Mouse (Mus musculus) limb, embryonic 12.5 days (tissue): Measurements from ENCODE around the gene Gpx4. TPM values are rescaled to one million over a fixed set of nuclear protein-coding genes. Genes with fewer than 3 reads are reported as not detected.

ENCODE experiments used
- ATAC-seq: fragments of 200-750 bp; cut with Nextera tagmentation; 2 replicates; pipeline ENCODE4 v1.8.0; 2017; ENCODE audit warnings: low read depth, moderate TSS enrichment; ENCODE audit not compliant: insufficient number of reproducible peaks, insufficient read depth, low FRiP score, low TSS enrichment
- H3K27ac ChIP-seq: fragments of 300-500 bp; sonication (generic); 2 replicates; pipeline ENCODE4 v1.5.1; 2016; ENCODE audit warnings: mild to moderate bottlenecking, moderate library complexity
- H3K27me3 ChIP-seq: fragments of 300-500 bp; sonication (generic); 2 replicates; pipeline ENCODE4 v1.6.1; 2016; ENCODE audit warnings: mild to moderate bottlenecking, moderate library complexity
- H3K36me3 ChIP-seq: fragments of 300-500 bp; sonication (generic); 2 replicates; pipeline ENCODE4 v1.6.1; 2016; ENCODE audit warnings: mild to moderate bottlenecking, moderate library complexity
- H3K4me1 ChIP-seq: fragments of 300-500 bp; sonication (generic); replicated peaks from 2 replicates; pipeline ENCODE4 v1.6.1; 2016
- H3K4me2 ChIP-seq: fragments of 300-500 bp; sonication (generic); 2 replicates; pipeline ENCODE4 v1.6.1; 2016; ENCODE audit warnings: mild to moderate bottlenecking, moderate library complexity
- H3K4me3 ChIP-seq: fragments of 300-500 bp; sonication (generic); replicated peaks from 2 replicates; pipeline ENCODE4 v1.5.1; 2016; ENCODE audit warnings: mild to moderate bottlenecking
- H3K9ac ChIP-seq: fragments of 300-500 bp; sonication (generic); replicated peaks from 2 replicates; pipeline ENCODE4 v1.6.1; 2016; ENCODE audit warnings: mild to moderate bottlenecking, moderate library complexity
- H3K9me3 ChIP-seq: fragments of 300-500 bp; sonication (generic); 2 replicates; pipeline ENCODE4 v1.6.1; 2016; ENCODE audit warnings: mild to moderate bottlenecking, moderate library complexity
- WGBS: fragments of 180-500 bp; shearing (Covaris S2); methylation state at CpG from one replicate; pipeline ENCODE4 v1.1.7; 2016; 5-methylcytosine and 5-hydroxymethylcytosine counted together
- polyA plus RNA-seq: library from polyadenylated mRNA; unstranded; fragments of >200 nt; fragmentation: Nextera tagmentation; extraction: Ambion mirVana; gene quantifications from 2 replicates; pipeline ENCODE4 v1.2.1, GENCODE M21; 2016

The Gpx4 gene
- polyA plus RNA-seq, 1 experiment from 2014 or later, result 494 TPM

- Histone ChIP-seq H3K4me1 (peaks cover 16% of the 10 kb centered on the region), H3K27me3 (no peaks in the 10 kb centered on the region), H3K36me3 (peaks cover 77% of the 10 kb centered on the region), H3K9me3 (no peaks in the 10 kb centered on the region), H3K4me3 (no peak overlapping the region), H3K9ac (no peak overlapping the region; the same call in 1 of the 2 replicates), H3K4me2 (no peak overlapping the region), H3K27ac (no peak overlapping the region)
- ATAC-seq, result no peak
- 79% methylated on average over 30 of the region's 30 CpGs for WGBS
Observed at GRCm38 (mm10) chr10:80057683-80058326, 10.8 kb downstream of the Gpx4 start.

GRCm38 (mm10) chr10:80063104-80063503, 16.1 kb downstream of the Gpx4 start:
- H3K4me3 ChIP-seq, result no peak overlapping the region
- 93% methylated on average over 5 of the region's 5 CpGs for WGBS
- H3K4me1 ChIP-seq, result no peaks in the 10 kb centered on the region
- H3K27me3 ChIP-seq, result no peaks in the 10 kb centered on the region
- no peak for ATAC-seq
- no peak overlapping the region for H3K27ac ChIP-seq
- H3K9ac ChIP-seq, result no peak overlapping the region
- H3K36me3 ChIP-seq, result peaks cover 83% of the 10 kb centered on the region
- H3K9me3 ChIP-seq, result no peaks in the 10 kb centered on the region
- no peak overlapping the region for H3K4me2 ChIP-seq

DNA sequence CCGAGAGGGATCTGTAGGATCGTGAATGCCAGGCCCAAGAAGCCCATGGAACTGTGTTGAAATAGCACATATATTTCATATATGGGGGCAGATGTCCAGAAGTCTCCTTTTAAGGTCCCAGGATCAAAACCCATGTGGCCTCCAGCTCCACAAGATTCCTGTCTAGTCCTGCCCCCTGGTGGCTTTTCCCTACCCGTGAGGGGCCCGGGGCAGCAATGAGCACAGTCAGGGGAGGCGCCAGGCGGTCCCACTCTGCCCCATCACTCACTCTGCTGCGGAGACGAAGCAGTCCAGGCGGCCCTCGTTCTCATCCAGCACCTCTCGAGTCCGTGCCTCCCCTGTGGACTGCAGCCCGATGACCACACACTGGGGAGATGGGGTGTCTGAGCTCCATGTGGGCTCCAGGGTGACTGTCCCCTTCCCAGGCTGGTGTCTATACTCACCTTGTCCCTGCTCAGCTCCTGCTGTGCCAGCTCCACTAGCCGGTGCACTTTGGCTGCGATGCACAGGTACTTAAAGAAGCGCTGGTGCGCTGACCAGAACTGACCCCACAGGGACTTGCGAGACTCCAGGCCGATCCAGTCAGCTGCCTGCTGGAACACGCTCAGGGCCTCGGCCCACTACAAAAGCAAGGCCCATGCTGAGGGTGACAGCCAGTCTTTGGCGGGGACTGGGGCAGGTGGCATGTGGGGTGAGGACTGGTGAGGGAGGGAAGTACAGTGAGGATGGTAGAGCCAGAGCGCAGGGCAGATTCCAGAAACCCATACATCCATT, 17.1 kb downstream of the Gpx4 start:
- Histone ChIP-seq H3K27me3 (no peaks in the 10 kb centered on the region), H3K9me3 (no peaks in the 10 kb centered on the region), H3K36me3 (peaks cover 73% of the 10 kb centered on the region), H3K9ac (no peak overlapping the region), H3K4me3 (no peak overlapping the region), H3K27ac (no peak overlapping the region), H3K4me2 (no peak overlapping the region), H3K4me1 (no peaks in the 10 kb centered on the region)
- ATAC-seq, result no peak
- 70% methylated on average over 23 of the region's 23 CpGs for WGBS

DNA sequence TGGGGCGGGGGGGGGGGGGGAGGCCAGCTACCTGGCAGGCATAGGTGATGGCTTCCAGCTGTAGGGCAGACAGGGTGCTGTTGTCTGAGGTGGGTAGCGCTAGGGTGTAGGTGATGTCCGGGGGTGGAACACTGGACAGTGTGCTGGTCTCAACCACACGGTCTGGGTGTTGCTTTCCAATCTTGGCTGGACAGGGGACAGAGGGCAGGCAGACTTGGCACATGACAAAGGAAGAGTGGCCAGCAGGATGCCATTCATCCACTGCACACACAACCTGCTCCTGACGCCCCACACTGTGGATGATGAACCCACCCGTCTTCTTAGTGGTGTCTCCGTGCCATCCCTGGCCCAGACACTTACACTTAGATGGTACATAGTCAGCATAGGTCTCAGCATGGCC, 22.3 kb downstream of the Gpx4 start:
- Histone ChIP-seq H3K27me3 (no peaks in the 10 kb centered on the region), H3K27ac (no peak overlapping the region), H3K4me3 (no peak overlapping the region), H3K36me3 (peaks cover 22% of the 10 kb centered on the region), H3K4me1 (peaks cover 12% of the 10 kb centered on the region), H3K4me2 (no peak overlapping the region), H3K9ac (no peak overlapping the region), H3K9me3 (no peaks in the 10 kb centered on the region)
- no peak for ATAC-seq
- 90% methylated on average over 6 of the region's 7 CpGs for WGBS

DNA sequence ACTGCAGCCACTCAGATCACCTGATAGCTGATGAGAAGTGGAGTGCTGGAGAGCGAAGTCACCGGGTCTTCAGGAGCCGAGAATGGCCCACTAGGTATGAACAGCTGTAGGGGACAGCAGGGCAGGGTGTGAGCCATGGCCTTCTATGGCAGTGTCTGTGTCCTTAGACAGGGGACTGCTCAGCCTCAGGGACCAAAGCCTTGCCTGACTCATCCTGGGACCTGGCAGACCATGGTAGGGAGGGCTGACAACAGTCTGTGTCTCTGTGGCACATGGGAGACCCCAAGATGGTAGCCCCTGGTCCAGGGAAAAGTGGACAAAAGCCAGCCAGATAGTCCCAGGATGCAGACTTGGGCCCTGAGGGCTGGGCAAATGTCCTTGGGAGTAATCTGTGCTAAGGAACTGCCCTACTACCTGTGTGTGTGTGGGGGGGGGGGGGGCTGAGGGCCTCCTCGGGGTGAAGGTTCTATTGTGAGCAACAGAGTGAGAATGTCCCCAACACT, 23.0 kb downstream of the Gpx4 start:
- Histone ChIP-seq H3K9ac (no peak overlapping the region), H3K4me3 (no peak overlapping the region), H3K27ac (no peak overlapping the region), H3K4me1 (peaks cover 15% of the 10 kb centered on the region), H3K36me3 (peaks cover 15% of the 10 kb centered on the region; the same call in 1 of the 2 replicates), H3K9me3 (no peaks in the 10 kb centered on the region), H3K27me3 (no peaks in the 10 kb centered on the region), H3K4me2 (no peak overlapping the region)
- WGBS, result 90% methylated on average over 4 of the region's 4 CpGs
- no peak for ATAC-seq

- 53% methylated on average over 9 of the region's 9 CpGs for WGBS
- H3K4me1 ChIP-seq, result peaks cover 22% of the 10 kb centered on the region
- no peak overlapping the region for H3K4me3 ChIP-seq
- no peak overlapping the region for H3K4me2 ChIP-seq
- H3K9me3 ChIP-seq, result no peaks in the 10 kb centered on the region
- 0 out of 2 replicates have a peak, but pooled peaks have one; percentile 53 for ATAC-seq
- H3K9ac ChIP-seq, result no peak overlapping the region; the same call in 1 of the 2 replicates
- no peaks in the 10 kb centered on the region for H3K27me3 ChIP-seq
- H3K27ac ChIP-seq, result peak overlapping the region; percentile 70
- H3K36me3 ChIP-seq, result peaks cover 9% of the 10 kb centered on the region; the same call in 1 of the 2 replicates
Observed at GRCm38 (mm10) chr10:80070837-80071515, 24.0 kb downstream of the Gpx4 start.

GRCm38 (mm10) chr10:80071516-80071900, 24.5 kb downstream of the Gpx4 start:
- peak overlapping the region; percentile 70 for H3K27ac ChIP-seq
- H3K4me1 ChIP-seq, result peaks cover 22% of the 10 kb centered on the region
- H3K9ac ChIP-seq, result no peak overlapping the region; the same call in 1 of the 2 replicates
- H3K4me3 ChIP-seq, result no peak overlapping the region
- no peaks in the 10 kb centered on the region for H3K27me3 ChIP-seq
- no peak for ATAC-seq
- 81% methylated on average over 3 of the region's 3 CpGs for WGBS
- H3K9me3 ChIP-seq, result no peaks in the 10 kb centered on the region
- no peak overlapping the region for H3K4me2 ChIP-seq
- peaks cover 4% of the 10 kb centered on the region; the same call in 1 of the 2 replicates for H3K36me3 ChIP-seq

DNA sequence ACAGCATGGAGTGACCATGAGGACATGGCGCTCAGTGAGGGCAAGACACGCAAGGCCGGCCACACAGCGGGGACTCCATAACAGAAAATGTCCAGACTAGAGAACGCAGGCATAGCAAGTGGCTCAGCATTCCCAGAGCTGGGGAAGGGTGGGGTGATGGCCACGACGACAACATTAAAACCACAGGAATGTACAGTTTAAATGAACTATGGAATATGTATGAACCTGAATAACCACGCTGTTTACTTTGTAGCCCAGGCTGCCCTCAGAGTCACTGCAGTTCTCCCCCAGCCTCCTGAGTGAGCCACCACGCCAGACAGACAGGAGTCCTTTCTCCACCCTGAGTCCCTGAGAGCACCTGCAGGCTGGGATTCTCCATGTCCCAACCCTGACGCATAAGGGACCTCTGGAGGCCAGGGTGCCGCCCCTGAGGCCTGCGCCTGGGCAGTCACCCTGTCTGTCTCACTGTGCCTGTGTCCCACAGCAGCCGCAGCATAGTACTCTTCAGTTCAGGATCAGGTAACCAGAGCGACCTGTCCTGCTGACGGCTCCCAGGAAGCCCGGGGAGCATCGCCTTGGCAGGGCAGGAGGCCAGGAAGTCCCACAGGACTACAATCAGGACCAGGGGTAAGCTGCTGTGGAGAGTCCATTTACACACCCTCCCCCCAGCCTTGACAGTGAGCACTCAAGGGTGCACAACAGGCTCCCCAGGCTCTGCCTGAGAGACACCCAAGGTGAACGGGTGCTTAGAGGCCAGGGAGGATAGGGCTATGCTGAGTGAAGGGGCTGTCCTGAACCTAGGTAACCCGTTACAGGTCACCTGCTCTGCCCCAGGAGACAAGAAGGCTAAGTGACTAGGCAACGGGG, 25.9 kb downstream of the Gpx4 start:
- no peaks in the 10 kb centered on the region for H3K27me3 ChIP-seq
- H3K27ac ChIP-seq, result no peak overlapping the region
- no peak overlapping the region for H3K4me2 ChIP-seq
- no peak overlapping the region for H3K9ac ChIP-seq
- H3K9me3 ChIP-seq, result no peaks in the 10 kb centered on the region
- peaks cover 22% of the 10 kb centered on the region for H3K4me1 ChIP-seq
- ATAC-seq, result no peak
- H3K4me3 ChIP-seq, result no peak overlapping the region
- H3K36me3 ChIP-seq, result no peaks in the 10 kb centered on the region; the same call in 1 of the 2 replicates
- WGBS, result 83% methylated on average over 20 of the region's 20 CpGs

DNA sequence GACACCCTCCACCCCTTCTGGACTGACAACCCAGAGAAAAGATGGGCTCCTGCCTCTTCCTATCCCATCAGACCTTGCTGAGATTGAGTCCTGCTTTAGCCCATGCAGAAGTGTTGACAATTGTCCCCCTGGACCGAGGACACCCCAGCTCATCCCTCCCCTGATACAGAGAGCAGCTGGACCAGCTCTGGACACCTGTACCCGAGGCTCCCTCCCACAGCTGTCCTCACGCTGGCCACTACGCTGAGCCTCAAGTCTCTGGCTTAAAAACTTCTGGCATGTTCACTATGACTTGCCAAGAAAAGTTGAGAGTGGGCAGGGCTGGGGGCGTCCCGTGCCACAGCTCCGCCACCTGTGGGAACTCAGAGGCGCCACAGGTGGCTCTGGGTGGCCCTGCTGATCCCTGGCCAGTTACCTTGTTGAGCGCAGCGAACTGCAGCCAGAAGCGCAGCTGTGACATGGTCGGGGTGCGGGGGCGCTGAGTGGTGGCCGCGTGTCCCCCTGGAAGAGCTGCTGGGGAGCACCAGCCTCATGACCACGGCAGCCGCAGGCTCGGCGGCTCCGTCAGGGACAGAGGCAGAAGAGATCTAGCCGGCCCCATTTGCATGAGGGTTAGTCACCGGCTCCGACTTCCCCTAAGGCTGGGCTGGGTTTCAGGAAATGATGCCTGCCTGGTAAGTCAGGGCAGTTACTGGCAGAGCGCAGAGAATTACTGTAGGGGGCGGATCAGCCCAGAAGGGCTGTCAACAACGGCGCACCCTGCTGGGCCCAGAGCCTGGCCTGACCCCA, 28.0 kb downstream of the Gpx4 start:
- peaks cover 19% of the 10 kb centered on the region for H3K36me3 ChIP-seq
- no peaks in the 10 kb centered on the region for H3K27me3 ChIP-seq
- H3K4me2 ChIP-seq, result peak overlapping the region; percentile 32
- 14% methylated on average over 28 of the region's 28 CpGs for WGBS
- ATAC-seq, result no peak
- peak overlapping the region; percentile 31; the same call in 1 of the 2 replicates for H3K27ac ChIP-seq
- H3K4me3 ChIP-seq, result peak overlapping the region; percentile 1; the same call in 1 of the 2 replicates
- H3K9me3 ChIP-seq, result no peaks in the 10 kb centered on the region
- H3K4me1 ChIP-seq, result peaks cover 22% of the 10 kb centered on the region
- H3K9ac ChIP-seq, result 0 out of 2 replicates have a peak overlapping the region, but pooled peaks have one; percentile 23

DNA sequence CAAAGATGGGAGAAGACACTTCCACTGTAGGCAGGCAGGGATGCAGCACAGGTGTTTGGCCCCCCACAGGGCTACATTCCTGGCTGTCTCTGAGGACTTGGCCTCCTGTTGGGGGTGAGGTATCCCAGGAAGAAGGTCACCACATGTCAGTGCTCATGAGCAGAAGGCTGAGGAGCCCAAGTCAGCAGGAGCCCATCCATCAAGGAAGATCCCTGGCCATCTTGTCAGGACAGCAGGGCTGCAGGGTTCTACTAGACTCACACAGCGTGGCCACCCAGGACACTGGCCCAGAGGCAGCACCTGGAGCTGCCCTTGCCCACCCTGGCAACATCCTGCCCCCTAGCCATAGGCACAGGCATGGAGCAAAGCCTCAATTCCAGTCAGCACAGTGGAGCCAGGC, 29.0 kb downstream of the Gpx4 start:
- WGBS, result 30% methylated on average over 1 of the region's 1 CpGs
- H3K4me3 ChIP-seq, result no peak overlapping the region
- H3K9ac ChIP-seq, result no peak overlapping the region
- H3K9me3 ChIP-seq, result no peaks in the 10 kb centered on the region
- H3K36me3 ChIP-seq, result peaks cover 28% of the 10 kb centered on the region
- H3K27me3 ChIP-seq, result no peaks in the 10 kb centered on the region
- H3K27ac ChIP-seq, result no peak overlapping the region
- no peak for ATAC-seq
- H3K4me1 ChIP-seq, result peaks cover 20% of the 10 kb centered on the region
- H3K4me2 ChIP-seq, result no peak overlapping the region
